Mouse (Mus musculus) CH12.LX (cell line): ENCODE measurements around the gene Lemd2.

Experiments
- CTCF ChIP-seq, 2 experiments: IDR thresholded peaks in 1 of 2; conservative IDR thresholded peaks in 1 of 2; 2 replicates each; pipeline ENCODE4 v1.5.1; 2011 to 2012; ENCODE audit warnings: low read depth in 2 of 2, low read length in 2 of 2, improper control_type of control experiment in 1 of 2, inconsistent platforms in 1 of 2, mild to moderate bottlenecking in 1 of 2, moderate library complexity in 1 of 2
- POLR2AphosphoS2 ChIP-seq: IDR thresholded peaks from 2 replicates; pipeline ENCODE4 v1.6.1; 2011; ENCODE audit warnings: low read depth, low read length, improper control_type of control experiment

DNA sequence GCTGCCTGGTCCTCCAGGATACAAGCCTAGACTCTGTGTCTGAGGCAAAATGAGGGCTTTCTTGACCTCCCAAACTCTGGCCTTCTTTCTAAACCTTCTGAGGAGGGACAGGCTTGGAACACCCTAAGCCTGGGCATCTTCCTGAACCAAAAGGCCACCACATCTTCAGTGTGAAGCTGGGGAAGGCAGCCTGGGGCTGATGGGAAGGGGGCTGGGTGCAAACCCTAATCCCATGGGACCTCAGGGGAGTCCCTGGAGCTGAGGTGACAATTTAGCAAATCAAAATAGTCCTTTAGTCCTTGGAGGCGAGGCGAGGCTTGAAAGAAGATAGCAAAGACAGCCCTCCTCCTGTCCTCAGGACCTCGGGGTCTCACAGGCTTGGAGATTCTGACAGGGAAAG lies 28.0 kb downstream of the Lemd2 start:
- TF ChIP-seq POLR2AphosphoS2 (no peak; the same call in 1 of the 2 replicates), CTCF (conservative IDR thresholded peaks at IDR 0.05 in 1 of 2, IDR thresholded peaks at IDR 0.05 in 1 of 2; ENCODE audit: low read depth in 2 of 2, low read length in 2 of 2) (no peak)
